Mouse (Mus musculus): ENCODE results near the gene Ipo9.

DNA sequence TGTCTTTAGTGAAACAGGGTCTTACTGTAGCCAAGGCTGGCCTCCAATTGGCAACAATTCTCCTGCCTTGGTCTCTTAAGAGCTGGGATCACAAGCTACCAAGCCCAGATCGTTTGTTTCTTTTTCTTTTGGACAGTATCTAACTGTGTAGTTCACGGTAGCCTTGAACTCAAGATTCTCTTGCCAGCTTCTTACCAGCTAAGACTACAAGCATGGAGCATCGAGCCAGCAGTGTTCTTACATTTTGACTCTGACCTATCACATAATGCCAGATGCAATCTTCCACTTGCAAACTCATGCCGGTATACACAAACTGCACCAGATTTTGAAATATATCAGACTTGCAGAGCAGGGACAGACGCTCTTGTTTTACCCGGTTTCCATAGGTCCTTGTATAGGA, 7.5 kb downstream of the Ipo9 start:
- TF ChIP-seq CTCF (IDR thresholded peaks at IDR 0.05; ENCODE audit: extremely low read depth, insufficient read depth, insufficient read length, insufficient replicate concordance) (no peak), POLR2A (IDR thresholded peaks at IDR 0.05; ENCODE audit: low read depth, low read length) (no peak)
